Mouse (Mus musculus) stomach, postnatal 0 days (tissue): ENCODE data around the gene Slc4a1.

ENCODE experiments used
- CTCF ChIP-seq: IDR thresholded peaks from 2 replicates; pipeline ENCODE4 v1.5.1; 2016; ENCODE audit warnings: antibody characterized with exemption, low read depth, mild to moderate bottlenecking, moderate library complexity
- EP300 ChIP-seq: optimal IDR thresholded peaks from 2 replicates; pipeline ENCODE3; 2016; ENCODE audit warnings: antibody characterized with exemption

- TF ChIP-seq CTCF, result no peak
- no peak for TF ChIP-seq EP300
These were observed 33.1 kb upstream of the Slc4a1 start for GRCm38 (mm10) chr11:102399107-102399506.
